Mouse (Mus musculus) heart, adult 2 months (tissue): ENCODE results near the gene Gm10772.
"Not testable (repeated sequence)": the region's sequence is repeated elsewhere in the genome, so short reads cannot be mapped to it uniquely, and the experiment has no call there.

ENCODE experiments used
- CTCF ChIP-seq: fragments of 200-600 bp; IDR thresholded peaks from 2 replicates; pipeline ENCODE4 v1.8.1; 2022; ENCODE audit warnings: antibody characterized with exemption, mild to moderate bottlenecking, moderate library complexity
- EP300 ChIP-seq: fragments of 200-500 bp; IDR thresholded peaks from 2 replicates; pipeline ENCODE4 v1.6.1; 2011; ENCODE audit warnings: low read depth, low read length, control low read depth; ENCODE audit not compliant: insufficient read depth
- POLR2A ChIP-seq: fragments of 200-500 bp; IDR thresholded peaks from 2 replicates; pipeline ENCODE4 v1.6.1; 2011; ENCODE audit warnings: mild to moderate bottlenecking, low read depth, low read length, control low read depth; ENCODE audit not compliant: insufficient read depth

DNA sequence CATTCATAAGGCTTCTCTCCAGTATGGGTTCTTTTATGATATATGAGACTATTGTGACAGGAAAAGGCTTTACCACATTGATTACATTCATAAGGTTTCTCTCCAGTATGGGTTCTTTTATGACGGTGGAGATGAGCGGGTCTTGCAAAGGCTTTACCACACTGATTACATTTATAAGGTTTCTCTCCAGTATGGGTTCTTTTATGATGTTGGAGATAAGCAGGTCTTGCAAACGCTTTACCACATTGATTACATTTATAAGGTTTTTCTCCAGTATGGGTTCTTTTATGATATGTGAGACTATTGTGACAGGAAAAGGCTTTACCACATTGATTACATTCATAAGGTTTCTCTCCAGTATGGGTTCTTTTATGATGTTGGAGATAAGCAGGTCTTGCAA lies at the start of gene Gm10772:
- not testable (repeated sequence) for TF ChIP-seq POLR2A, CTCF, EP300
